ENCODE assay signal across 21 mouse cellular contexts in the genomic region with DNA sequence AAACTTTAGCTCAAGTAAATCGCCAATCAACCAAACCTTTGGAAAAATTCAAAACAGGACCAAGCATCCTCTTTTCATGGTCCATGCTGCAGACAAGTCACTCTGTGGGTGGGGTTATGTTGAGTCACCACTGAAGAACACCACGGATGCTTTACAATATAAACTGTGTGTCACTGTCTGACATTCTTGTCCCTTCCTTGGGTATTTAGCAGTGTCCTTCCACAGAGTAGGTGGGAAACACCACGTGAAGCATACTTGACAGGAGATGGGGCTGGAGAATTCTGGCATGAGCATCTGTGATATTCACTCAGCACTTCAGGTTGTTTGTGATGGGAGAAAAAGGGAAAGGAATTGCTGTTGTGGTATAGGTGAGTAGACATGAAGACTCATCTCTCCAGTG.
"Had no signal": no experiment of that assay in that cellular context is flagged by ENCODE, and none has a peak within 500 bp of the region (broad histone marks: within the 10 kb centered on the region; RNA-seq: fewer than 3 reads in every experiment).

No protein-coding gene starts in this region.

- H3K4me3 ChIP-seq: heart, embryonic 10.5 days; heart, embryonic 12.5 days; hindbrain, embryonic 13.5 days; hindbrain, embryonic 15.5 days; limb, embryonic 13.5 days; limb, embryonic 15.5 days; liver, embryonic 12.5 days had no signal

- H3K9me3 ChIP-seq: heart, embryonic 10.5 days; heart, embryonic 12.5 days; hindbrain, embryonic 13.5 days; hindbrain, embryonic 15.5 days; limb, embryonic 13.5 days; limb, embryonic 15.5 days; liver, embryonic 12.5 days had no signal

- ATAC-seq: intestine, embryonic 16.5 days; liver, embryonic 12.5 days had no signal

- DNase-seq: gastrocnemius, postnatal 14 days; gastrocnemius, postnatal 36 days; heart, adult 18-20 months; heart, postnatal 10 days; heart, postnatal 36 days; kidney, adult 11 months; kidney, adult 2 months; kidney, postnatal 36 days; layer of hippocampus, adult 9-11 months; layer of hippocampus, postnatal 36 days; left cerebral cortex, postnatal 4 days had no signal

- H3K9ac ChIP-seq: heart, embryonic 12.5 days; hindbrain, embryonic 13.5 days; hindbrain, embryonic 15.5 days; limb, embryonic 13.5 days; limb, embryonic 15.5 days; liver, embryonic 12.5 days; liver, embryonic 14.5 days had no signal

- H3K27me3 ChIP-seq: heart, embryonic 12.5 days; hindbrain, embryonic 13.5 days; hindbrain, embryonic 15.5 days; limb, embryonic 13.5 days; limb, embryonic 15.5 days had no signal

- H3K4me2 ChIP-seq: heart, embryonic 12.5 days; hindbrain, embryonic 13.5 days; hindbrain, embryonic 15.5 days; limb, embryonic 13.5 days; limb, embryonic 15.5 days; liver, embryonic 12.5 days had no signal

- H3K27ac ChIP-seq: heart, embryonic 10.5 days; hindbrain, embryonic 13.5 days; hindbrain, embryonic 15.5 days; hindbrain, postnatal 0 days; limb, embryonic 13.5 days; limb, embryonic 15.5 days; liver, embryonic 12.5 days; liver, embryonic 14.5 days had no signal

- H3K4me1 ChIP-seq: hindbrain, embryonic 13.5 days; liver, embryonic 12.5 days had no signal

- H3K36me3 ChIP-seq: heart, embryonic 10.5 days; heart, embryonic 12.5 days; hindbrain, embryonic 13.5 days; hindbrain, embryonic 15.5 days; limb, embryonic 13.5 days; limb, embryonic 15.5 days; liver, embryonic 12.5 days had no signal
